Mouse (Mus musculus): ENCODE results near the gene Tspan9. TPM values are rescaled to one million over a fixed set of nuclear protein-coding genes. Genes with fewer than 3 reads are reported as not detected.

Tspan9 gene
- total RNA-seq (2023), result 1 to 10 TPM; 7.0 to 7.1 TPM

DNA sequence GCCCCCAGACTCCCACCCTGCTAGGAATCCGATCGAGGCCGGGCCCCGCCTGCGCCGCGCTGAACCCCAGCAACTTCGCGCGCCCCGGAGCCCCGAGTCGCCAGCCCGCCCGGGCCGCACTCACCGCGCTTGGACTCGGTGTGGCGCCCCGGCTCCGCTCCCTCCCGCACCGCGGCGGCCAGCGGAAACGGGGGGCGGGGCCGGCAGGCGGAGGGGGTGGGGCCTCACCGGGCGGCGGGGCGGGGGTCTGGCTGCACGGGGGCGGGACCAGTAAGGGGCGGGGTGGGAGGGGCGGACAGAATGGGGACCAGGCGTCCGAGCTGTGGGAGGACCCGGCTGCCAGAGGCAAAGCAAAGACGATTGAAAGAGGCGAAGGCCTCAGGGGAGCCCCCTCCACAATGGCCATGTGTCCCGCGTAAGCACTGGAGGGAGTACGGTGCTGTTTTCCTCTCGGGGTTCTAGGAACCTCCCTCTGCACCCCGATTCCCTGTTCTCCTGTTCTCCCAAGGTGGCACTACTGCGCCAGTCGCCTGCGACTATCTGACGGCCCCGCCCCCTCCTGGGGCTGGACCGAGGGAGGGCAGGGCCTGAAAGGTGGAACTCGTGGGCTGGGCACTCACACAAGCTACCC lies at the start of gene Tspan9:
Gene Tspan9 (minus strand): TSS at position 205 of the 631 bp plus-strand sequence.

Other genes starting within 250 kb of the Tspan9 start
- gene Tead4, start 157.2 kb upstream of the Tspan9 start, total RNA-seq (2023), result not detected
- 1 to 10 TPM; 4.3 to 6.8 TPM for gene Tulp3, start 212.3 kb upstream of the Tspan9 start, total RNA-seq (2023)
- gene Rhno1, start 219.3 kb upstream of the Tspan9 start, total RNA-seq (2023), result 10 to 100 TPM; 44.5 to 47.4 TPM
- gene Foxm1, start 219.4 kb upstream of the Tspan9 start, total RNA-seq (2023), result 10 to 100 TPM; 11.1 to 16.5 TPM
- under 1 TPM; 0.44 to 0.96 TPM for gene Tex52, start 231.9 kb upstream of the Tspan9 start, total RNA-seq (2023)
- gene Gm44596, start 231.9 kb upstream of the Tspan9 start, total RNA-seq (2023), result not detected